Mouse (Mus musculus) CH12.LX (cell line): ENCODE measurements around the gene Myo16. TPM values are rescaled to one million over a fixed set of nuclear protein-coding genes. Genes with fewer than 3 reads are reported as not detected.

Source experiments
- DNase-seq: peaks from one replicate; pipeline ENCODE4 v3.0.0-alpha.2; 2013; ENCODE audit errors: extremely low read depth
- H3K27ac ChIP-seq: 2 replicates; pipeline ENCODE4 v1.5.1; 2012; ENCODE audit warnings: low read depth, mild to moderate bottlenecking, control low read depth, moderate library complexity; ENCODE audit not compliant: insufficient read depth
- H3K27me3 ChIP-seq: replicated peaks from 2 replicates; pipeline ENCODE3; 2012; ENCODE audit warnings: inconsistent platforms
- H3K36me3 ChIP-seq, 2 experiments: replicated peaks in 1 of 2; 2 replicates each; pipeline versions ENCODE3 to v1.6.1; 2012; ENCODE audit warnings: inconsistent platforms in 1 of 2, low read length in 1 of 2, mild to moderate bottlenecking in 1 of 2, mixed read lengths in 1 of 2, moderate library complexity in 1 of 2; ENCODE audit not compliant: control insufficient read depth in 1 of 2, insufficient read depth in 1 of 2
- H3K4me1 ChIP-seq, 2 experiments: 2 replicates each; pipeline ENCODE4 v1.6.1; 2012; ENCODE audit warnings: inconsistent platforms in 1 of 2, moderate library complexity in 1 of 2; ENCODE audit not compliant: insufficient read depth in 2 of 2, control insufficient read depth in 1 of 2
- H3K4me2 ChIP-seq: 2 replicates; pipeline ENCODE4 v1.6.1; 2012; ENCODE audit warnings: low read depth, mild to moderate bottlenecking, control low read depth; ENCODE audit not compliant: poor library complexity, insufficient read depth, severe bottlenecking
- H3K4me3 ChIP-seq, 3 experiments: fragments of 150-350 bp in 1 of 3; sonication (generic) in 1 of 3; replicated peaks in 1 of 3; 2 replicates each; pipeline versions ENCODE3 to v1.5.1; 2011 to 2012; ENCODE audit warnings: low read depth in 2 of 3, low read length in 2 of 3, mild to moderate bottlenecking in 2 of 3, moderate library complexity in 2 of 3, control low read depth in 1 of 3, improper control_type of control experiment in 1 of 3, inconsistent platforms in 1 of 3, mixed read lengths in 1 of 3; ENCODE audit not compliant: poor library complexity in 1 of 3
- H3K79me2 ChIP-seq: replicated peaks from 2 replicates; pipeline ENCODE4 v1.6.1; 2012; ENCODE audit warnings: mild to moderate bottlenecking, moderate library complexity; ENCODE audit not compliant: control insufficient read depth, poor library complexity, insufficient read depth, severe bottlenecking; ENCODE audit errors: extremely low read depth
- H3K9ac ChIP-seq: 2 replicates; pipeline ENCODE4 v1.6.1; 2012; ENCODE audit warnings: low read depth, mild to moderate bottlenecking, control low read depth, moderate library complexity; ENCODE audit not compliant: insufficient read depth
- H3K9me3 ChIP-seq: replicated peaks from 2 replicates; pipeline ENCODE3; 2012; ENCODE audit warnings: low read length, inconsistent platforms, mixed read lengths
- BHLHE40 ChIP-seq: IDR thresholded peaks from 2 replicates; pipeline ENCODE4 v1.6.1; 2011; ENCODE audit warnings: mild to moderate bottlenecking, low read depth, low read length, improper control_type of control experiment
- CHD1 ChIP-seq: IDR thresholded peaks from 2 replicates; pipeline ENCODE4 v1.6.1; 2012; ENCODE audit warnings: low read depth, low read length, improper control_type of control experiment, inconsistent platforms
- CHD2 ChIP-seq: IDR thresholded peaks from 2 replicates; pipeline ENCODE4 v1.6.1; 2011; ENCODE audit warnings: low read length, improper control_type of control experiment
- CTCF ChIP-seq, 2 experiments: IDR thresholded peaks in 1 of 2; conservative IDR thresholded peaks in 1 of 2; 2 replicates each; pipeline ENCODE4 v1.5.1; 2011 to 2012; ENCODE audit warnings: low read depth in 2 of 2, low read length in 2 of 2, improper control_type of control experiment in 1 of 2, inconsistent platforms in 1 of 2, mild to moderate bottlenecking in 1 of 2, moderate library complexity in 1 of 2
- E2F4 ChIP-seq: IDR thresholded peaks from 2 replicates; pipeline ENCODE4 v1.6.1; 2011; ENCODE audit warnings: low read depth, low read length, improper control_type of control experiment; ENCODE audit not compliant: insufficient replicate concordance
- ELF1 ChIP-seq: IDR thresholded peaks from 2 replicates; pipeline ENCODE4 v1.6.1; 2014; ENCODE audit warnings: low read depth, mild to moderate bottlenecking, inconsistent platforms, low read length, improper control_type of control experiment
- ETS1 ChIP-seq: conservative IDR thresholded peaks from 2 replicates; pipeline ENCODE4 v1.6.1; 2012; ENCODE audit warnings: low read depth, mild to moderate bottlenecking, inconsistent platforms, low read length, improper control_type of control experiment, moderate library complexity
- IRF4 ChIP-seq: IDR thresholded peaks from 2 replicates; pipeline ENCODE4 v1.6.1; 2014; ENCODE audit warnings: low read depth, mild to moderate bottlenecking, inconsistent platforms, low read length, improper control_type of control experiment
- JUN ChIP-seq: IDR thresholded peaks from 2 replicates; pipeline ENCODE4 v1.6.1; 2011; ENCODE audit warnings: low read depth, mild to moderate bottlenecking, low read length, improper control_type of control experiment, moderate library complexity; ENCODE audit not compliant: insufficient read depth
- KAT2A ChIP-seq: IDR thresholded peaks from 2 replicates; pipeline ENCODE4 v1.6.1; 2012; ENCODE audit warnings: low read length, improper control_type of control experiment, inconsistent platforms; ENCODE audit not compliant: insufficient replicate concordance
- MEF2A ChIP-seq: IDR thresholded peaks from 2 replicates; pipeline ENCODE4 v1.6.1; 2014; ENCODE audit warnings: low read depth, mild to moderate bottlenecking, inconsistent platforms, low read length, improper control_type of control experiment, borderline replicate concordance
- MXI1 ChIP-seq: IDR thresholded peaks from 2 replicates; pipeline ENCODE4 v1.6.1; 2011; ENCODE audit warnings: mild to moderate bottlenecking, low read depth, low read length, improper control_type of control experiment
- MYC ChIP-seq: IDR thresholded peaks from 2 replicates; pipeline ENCODE4 v1.6.1; 2011; ENCODE audit warnings: low read depth, mild to moderate bottlenecking, improper control_type of control experiment, low read length
- POLR2A ChIP-seq: IDR thresholded peaks from 2 replicates; pipeline ENCODE4 v1.6.1; 2011; ENCODE audit warnings: low read depth, mild to moderate bottlenecking, improper control_type of control experiment, low read length
- POLR2AphosphoS2 ChIP-seq: IDR thresholded peaks from 2 replicates; pipeline ENCODE4 v1.6.1; 2011; ENCODE audit warnings: low read depth, low read length, improper control_type of control experiment
- RCOR1 ChIP-seq: conservative IDR thresholded peaks from 2 replicates; pipeline ENCODE4 v1.6.1; 2012; ENCODE audit warnings: low read depth, mild to moderate bottlenecking, inconsistent platforms, low read length, improper control_type of control experiment
- SMC3 ChIP-seq: IDR thresholded peaks from 2 replicates; pipeline ENCODE4 v1.6.1; 2011; ENCODE audit warnings: low read depth, low read length, improper control_type of control experiment
- TBP ChIP-seq: conservative IDR thresholded peaks from 2 replicates; pipeline ENCODE4 v1.6.1; 2011; ENCODE audit warnings: low read depth, low read length, improper control_type of control experiment
- USF1 ChIP-seq: IDR thresholded peaks from 2 replicates; pipeline ENCODE4 v1.6.1; 2014; ENCODE audit warnings: low read depth, mild to moderate bottlenecking, inconsistent platforms, low read length, improper control_type of control experiment
- USF2 ChIP-seq: conservative IDR thresholded peaks from 2 replicates; pipeline ENCODE4 v1.6.1; 2011; ENCODE audit warnings: low read depth, low read length, improper control_type of control experiment
- ZKSCAN1 ChIP-seq: IDR thresholded peaks from 2 replicates; pipeline ENCODE4 v1.6.1; 2012; ENCODE audit warnings: low read depth, inconsistent platforms, low read length, improper control_type of control experiment, borderline replicate concordance
- ZMIZ1 ChIP-seq: IDR thresholded peaks from 2 replicates; pipeline ENCODE4 v1.6.1; 2012; ENCODE audit warnings: low read depth, mild to moderate bottlenecking, inconsistent platforms, low read length, improper control_type of control experiment
- ZNF384 ChIP-seq: IDR thresholded peaks from 2 replicates; pipeline ENCODE4 v1.6.1; 2012; ENCODE audit warnings: low read depth, low read length, improper control_type of control experiment, inconsistent platforms
- dilution Hi-C: fragments of 300-500 bp; cut with MboI; formaldehyde crosslinking; loops from 2 replicates; pipeline ENCODE4 v1.14.3; 2020; ENCODE audit warnings: low sequenced_read_pairs; ENCODE audit not compliant: extremely low pct_unique_long_range_greater_than_20kb, extremely low pct_ligation_motif_present
- in situ Hi-C: fragments of 300-500 bp; cut with MboI; formaldehyde crosslinking; loops from 3 replicates; pipeline ENCODE4 v1.14.3; 2019; ENCODE audit warnings: low sequenced_read_pairs, low pct_ligation_motif_present, low pct_unique_long_range_greater_than_20kb, mixed read lengths
- polyA plus RNA-seq: library from polyadenylated mRNA; unstranded; fragments of >175 nt; gene quantifications from 2 replicates; pipeline ENCODE4 v1.2.1, GENCODE M21; 2012; ENCODE audit warnings: low read depth; ENCODE audit not compliant: insufficient read length
- total RNA-seq, 2 experiments: library from RNA; depleted of rRNA; stranded (reverse); fragments of 300-350 nt in 1 of 2; fragments of >200 nt in 1 of 2; gene quantifications; 2 replicates each; pipeline ENCODE4 v1.2.3; 2012 to 2014

Myo16 gene
- total and polyA plus RNA-seq, 3 experiments, result not detected

GRCm38 (mm10) chr8:10256563-10256962 lies 102.9 kb downstream of the Myo16 start:
- no peak for TF ChIP-seq KAT2A
- TF ChIP-seq USF1, result no peak
- no peak for TF ChIP-seq CHD1
- TF ChIP-seq ELF1, result no peak
- TF ChIP-seq MXI1, result no peak
- TF ChIP-seq POLR2A, result no peak
- no peak for TF ChIP-seq BHLHE40
- no peak for TF ChIP-seq IRF4
- no peak for TF ChIP-seq USF2
- TF ChIP-seq ZKSCAN1, result no peak
- no peak for TF ChIP-seq E2F4
- no peak for TF ChIP-seq CHD2
- TF ChIP-seq POLR2AphosphoS2, result no peak
- no peak for TF ChIP-seq ETS1
- TF ChIP-seq, all 38 proteins: peak for 0
- Histone ChIP-seq H3K27me3 (peaks cover 9% of the 10 kb centered on the region), H3K27ac (no peak overlapping the region), H3K9me3 (no peaks in the 10 kb centered on the region), H3K9ac (no peak overlapping the region), H3K4me1 (no peaks in the 10 kb centered on the region), H3K4me2 (no peak overlapping the region), H3K4me3 (no peak overlapping the region), H3K79me2 (no peaks in the 10 kb centered on the region), H3K36me3 (no peaks in the 10 kb centered on the region)
- no peak for DNase-seq
- dilution Hi-C loops, result no loop called here
- in situ Hi-C loops, result no loop called here

- DNase-seq, result no peak
- dilution Hi-C loops (no loop called here), in situ Hi-C loops (no loop called here)
- Histone ChIP-seq H3K9me3 (peaks cover 3% of the 10 kb centered on the region), H3K36me3 (no peaks in the 10 kb centered on the region), H3K27ac (no peak overlapping the region), H3K27me3 (peaks cover 2% of the 10 kb centered on the region), H3K79me2 (no peaks in the 10 kb centered on the region), H3K4me3 (no peak overlapping the region), H3K4me1 (no peaks in the 10 kb centered on the region), H3K9ac (no peak overlapping the region), H3K4me2 (no peak overlapping the region)
- TF ChIP-seq JUN, result no peak
- TF ChIP-seq CTCF (conservative IDR thresholded peaks at IDR 0.05 in 1 of 2, IDR thresholded peaks at IDR 0.05 in 1 of 2; ENCODE audit: low read depth in 2 of 2, low read length in 2 of 2), result no peak
- no peak for TF ChIP-seq RCOR1
- TF ChIP-seq ZMIZ1, result no peak
- TF ChIP-seq ZNF384, result no peak
- TF ChIP-seq TBP, result no peak
- no peak for TF ChIP-seq CHD1
- no peak for TF ChIP-seq MEF2A
- no peak for TF ChIP-seq SMC3
- TF ChIP-seq MYC, result no peak
- TF ChIP-seq, all 38 proteins: peak for 0
Observed at GRCm38 (mm10) chr8:10270094-10270493, 116.4 kb downstream of the Myo16 start.
